Mouse (Mus musculus): ENCODE measurements around the gene Tmem62. TPM values are rescaled to one million over a fixed set of nuclear protein-coding genes. Genes with fewer than 3 reads are reported as not detected.
A peak's percentile ranks its signal among the peaks of the same experiment; 100 is the strongest.

Gene Tmem62
- polyA plus RNA-seq (2015; fragmentation: Nextera tagmentation; extraction: Ambion mirVana) = 6.1 and 6.9 TPM in 2 replicates

DNA sequence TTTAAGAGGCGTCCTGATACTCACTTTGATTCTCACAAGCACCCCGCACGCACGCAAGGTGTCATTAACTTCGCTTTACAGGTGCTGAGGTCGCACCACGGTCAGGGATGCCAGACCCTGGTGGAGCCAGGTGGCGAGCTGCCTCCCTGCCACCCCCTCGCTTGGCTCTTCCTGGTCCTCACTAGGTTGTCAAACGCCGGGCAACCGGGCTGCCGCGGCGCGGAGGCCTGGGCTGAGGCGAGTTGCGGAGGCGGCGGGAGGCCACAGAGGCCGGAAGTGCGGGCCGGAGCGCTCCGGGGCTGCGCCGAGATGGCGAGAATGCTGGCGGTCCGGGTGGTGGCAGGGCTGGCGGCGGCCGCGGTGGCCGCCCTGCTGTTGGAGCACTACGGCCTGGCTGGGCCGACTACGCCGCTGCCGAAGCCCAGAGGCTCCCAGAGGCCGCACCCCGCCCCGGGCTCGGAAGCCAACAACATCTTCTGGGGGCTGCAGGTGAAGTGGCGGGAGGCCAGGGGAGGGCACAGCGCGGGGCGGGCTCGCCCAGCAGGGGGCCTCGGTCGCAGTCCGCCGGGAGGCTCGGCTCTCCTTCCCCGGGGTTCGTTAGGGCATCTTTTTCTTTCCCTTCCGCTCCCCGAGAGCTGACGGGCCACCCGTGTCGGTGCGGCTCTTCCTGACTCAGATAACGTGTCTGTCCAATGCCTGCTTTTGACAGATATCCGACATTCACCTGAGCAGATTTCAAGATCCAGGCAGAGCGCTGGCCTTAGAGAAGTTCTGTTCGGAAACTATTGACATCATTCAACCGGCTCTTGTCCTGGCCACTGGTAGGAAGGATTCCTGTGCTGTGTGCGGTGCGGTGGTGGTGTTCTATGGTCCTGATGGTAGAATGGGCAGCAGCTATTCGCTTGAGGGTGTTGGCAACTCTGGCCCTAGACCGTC is at the start of gene Tmem62:
TSS of gene Tmem62 (plus strand) at position 28 of the 936 bp plus-strand sequence.
- Histone ChIP-seq H3K27me3 (ENCODE audit: insufficient read depth, low read length) (no peaks in the 10 kb centered on the region), H3K4me3 (replicated peaks; ENCODE audit: low read depth, low read length) (peak within 1 kb of the TSS; percentile 61), H3K36me3 (ENCODE audit: insufficient read depth, low read length) (no peaks in the 10 kb centered on the region), H3K9me3 (replicated peaks; ENCODE audit: low read length) (no peaks in the 10 kb centered on the region), H3K27ac (peak within 1 kb of the TSS; percentile 83), H3K4me2 (ENCODE audit: low read length) (peak within 1 kb of the TSS; percentile 95), H3K4me1 (replicated peaks; ENCODE audit: insufficient read depth, low read length) (no peaks in the 10 kb centered on the region), H3K9ac (ENCODE audit: low read depth, low read length) (peak within 1 kb of the TSS; percentile 82)
- DNase-seq (ENCODE audit: low spot score) (peak; percentile 66), ATAC-seq (replicated peaks; ENCODE audit: low FRiP score, low read depth) (peak; percentile 85)
- WGBS = 2% methylated on average over 60 of the region's 71 CpGs
- peak; percentile 54 for TF ChIP-seq CTCF (IDR thresholded peaks at IDR 0.05; ENCODE audit: low read depth)

DNA sequence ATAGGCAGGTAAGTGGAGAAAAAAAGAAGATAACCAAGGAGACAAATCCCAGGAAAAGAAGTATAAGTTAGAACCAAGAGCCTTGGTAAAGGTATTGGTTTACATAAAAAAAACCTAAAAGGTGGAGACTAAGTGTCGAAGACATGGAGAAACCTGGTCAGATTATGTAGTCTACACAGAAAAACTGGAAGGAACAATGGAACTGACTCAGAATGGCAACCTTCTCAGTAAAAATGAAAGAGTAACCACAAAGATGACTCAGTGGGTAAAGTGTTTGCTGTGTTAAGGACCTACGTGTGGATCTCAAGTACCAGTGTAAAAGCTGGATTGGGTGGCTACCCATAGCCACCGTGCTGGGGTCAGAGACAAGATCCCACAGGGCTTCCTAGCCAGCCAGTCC is 43.8 kb upstream of the Tmem62 start:
- H3K27ac ChIP-seq = no peak overlapping the region
- H3K9me3 ChIP-seq (replicated peaks; ENCODE audit: low read length) = no peaks in the 10 kb centered on the region
- no peak for TF ChIP-seq CTCF (IDR thresholded peaks at IDR 0.05; ENCODE audit: low read depth)
- no peak for ATAC-seq (replicated peaks; ENCODE audit: low FRiP score, low read depth)
- WGBS = 94% methylated on average over 3 of the region's 3 CpGs
- no peak overlapping the region for H3K4me3 ChIP-seq (replicated peaks; ENCODE audit: low read depth, low read length)
- no peak overlapping the region for H3K4me2 ChIP-seq (ENCODE audit: low read length)
- no peak overlapping the region for H3K9ac ChIP-seq (ENCODE audit: low read depth, low read length)
- no peaks in the 10 kb centered on the region for H3K27me3 ChIP-seq (ENCODE audit: insufficient read depth, low read length)
- no peaks in the 10 kb centered on the region for H3K4me1 ChIP-seq (replicated peaks; ENCODE audit: insufficient read depth, low read length)
- H3K36me3 ChIP-seq (ENCODE audit: insufficient read depth, low read length) = peaks cover 42% of the 10 kb centered on the region
- no peak for DNase-seq (ENCODE audit: low spot score)

DNA sequence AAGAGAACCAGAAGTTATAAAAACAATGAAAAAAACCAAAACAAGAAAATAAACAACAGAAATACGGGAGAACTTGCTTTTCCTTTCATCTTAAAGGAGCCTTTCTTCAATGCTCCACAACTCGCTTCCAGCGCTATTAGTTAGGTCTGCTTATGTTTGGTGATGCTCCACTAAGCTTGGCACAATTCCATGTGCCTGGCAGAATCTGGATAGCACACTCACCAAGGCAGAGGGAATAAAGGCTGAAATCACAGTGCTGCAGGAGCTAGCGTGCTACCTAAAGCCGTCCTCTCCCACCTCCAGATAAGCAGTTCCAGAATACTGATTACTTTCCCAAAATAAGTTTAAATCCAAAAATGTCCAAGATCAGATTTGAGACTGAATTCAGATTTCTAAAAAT is 25.6 kb upstream of the Tmem62 start:
- no peak for TF ChIP-seq CTCF (IDR thresholded peaks at IDR 0.05; ENCODE audit: low read depth)
- Histone ChIP-seq H3K4me3 (replicated peaks; ENCODE audit: low read depth, low read length) (no peak overlapping the region), H3K4me1 (replicated peaks; ENCODE audit: insufficient read depth, low read length) (no peaks in the 10 kb centered on the region), H3K4me2 (ENCODE audit: low read length) (no peak overlapping the region), H3K36me3 (ENCODE audit: insufficient read depth, low read length) (peaks cover 27% of the 10 kb centered on the region; the same call in 1 of the 2 replicates), H3K9me3 (replicated peaks; ENCODE audit: low read length) (no peaks in the 10 kb centered on the region), H3K9ac (ENCODE audit: low read depth, low read length) (no peak overlapping the region), H3K27me3 (ENCODE audit: insufficient read depth, low read length) (no peaks in the 10 kb centered on the region), H3K27ac (no peak overlapping the region)
- DNase-seq (ENCODE audit: low spot score) (no peak), ATAC-seq (replicated peaks; ENCODE audit: low FRiP score, low read depth) (no peak)
- 73% methylated on average over 5 of the region's 5 CpGs for WGBS

DNA sequence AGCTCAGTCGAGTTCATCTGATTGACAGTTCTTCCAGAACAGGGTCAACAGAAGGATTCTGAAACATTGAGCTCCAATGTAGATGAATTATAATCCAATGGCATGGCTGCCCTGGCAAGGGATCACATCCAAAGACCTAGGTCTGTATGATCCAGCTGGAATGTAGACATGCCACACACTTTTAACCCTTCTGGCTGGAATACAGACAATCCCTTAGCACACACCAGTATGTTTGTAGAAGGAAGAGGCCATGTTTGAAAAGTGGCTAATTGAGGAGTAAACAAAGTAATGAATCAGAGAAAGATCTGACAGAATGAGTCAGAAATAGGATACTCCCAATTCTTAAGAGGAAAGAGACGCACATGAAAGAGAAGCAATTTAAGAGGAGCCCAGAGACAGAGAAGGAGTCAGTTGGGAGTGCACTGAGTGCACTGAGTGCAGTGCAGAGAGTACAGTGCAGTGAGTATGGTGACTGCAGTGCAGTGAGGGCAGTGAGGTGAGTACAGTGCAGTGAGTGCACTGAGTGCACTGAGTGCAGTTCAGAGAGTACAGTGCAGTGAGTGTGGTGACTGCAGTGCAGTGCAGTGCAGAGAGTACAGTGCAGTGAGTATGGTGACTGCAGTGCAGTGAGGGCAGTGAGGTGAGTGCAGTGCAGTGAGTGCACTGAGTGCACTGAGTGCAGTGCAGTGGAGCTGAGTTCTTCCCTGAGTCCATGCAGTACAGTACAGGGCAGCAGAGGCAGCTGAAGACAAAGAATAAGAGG is 24.5 kb upstream of the Tmem62 start:
- WGBS = 45% methylated on average over 2 of the region's 2 CpGs
- H3K27ac ChIP-seq = peak overlapping the region; percentile 47
- no peaks in the 10 kb centered on the region for H3K9me3 ChIP-seq (replicated peaks; ENCODE audit: low read length)
- peaks cover 16% of the 10 kb centered on the region; the same call in 1 of the 2 replicates for H3K36me3 ChIP-seq (ENCODE audit: insufficient read depth, low read length)
- peak; percentile 18 for DNase-seq (ENCODE audit: low spot score)
- no peak overlapping the region for H3K9ac ChIP-seq (ENCODE audit: low read depth, low read length)
- no peaks in the 10 kb centered on the region for H3K27me3 ChIP-seq (ENCODE audit: insufficient read depth, low read length)
- H3K4me2 ChIP-seq (ENCODE audit: low read length) = no peak overlapping the region
- no peak for TF ChIP-seq CTCF (IDR thresholded peaks at IDR 0.05; ENCODE audit: low read depth)
- peak; percentile 81 for ATAC-seq (replicated peaks; ENCODE audit: low FRiP score, low read depth)
- H3K4me3 ChIP-seq (replicated peaks; ENCODE audit: low read depth, low read length) = no peak overlapping the region
- H3K4me1 ChIP-seq (replicated peaks; ENCODE audit: insufficient read depth, low read length) = no peaks in the 10 kb centered on the region

DNA sequence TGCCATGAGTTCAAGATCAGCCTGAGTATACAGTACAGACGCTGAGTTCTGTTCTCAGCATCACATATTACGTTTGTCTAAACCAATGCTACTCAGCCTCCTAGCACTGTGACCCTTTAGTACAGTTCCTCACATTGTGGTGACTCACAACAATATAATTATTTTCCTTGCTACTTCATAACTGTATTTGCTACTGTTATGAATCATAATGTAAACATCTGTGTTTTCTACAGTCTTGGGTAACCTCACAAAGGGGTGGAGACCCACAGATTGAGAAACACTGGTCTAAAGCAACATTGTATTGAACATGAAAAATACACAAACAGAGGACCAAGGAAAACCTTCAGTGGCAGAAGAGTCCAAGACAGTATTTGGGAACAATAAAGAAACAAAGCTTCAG is 17.5 kb upstream of the Tmem62 start:
- H3K4me3 ChIP-seq (replicated peaks; ENCODE audit: low read depth, low read length) = no peak overlapping the region
- DNase-seq (ENCODE audit: low spot score) (no peak), ATAC-seq (replicated peaks; ENCODE audit: low FRiP score, low read depth) (no peak)
- peaks cover 21% of the 10 kb centered on the region for H3K36me3 ChIP-seq (ENCODE audit: insufficient read depth, low read length)
- H3K9me3 ChIP-seq (replicated peaks; ENCODE audit: low read length) = no peaks in the 10 kb centered on the region
- WGBS = 94% methylated on average over 2 of the region's 2 CpGs
- H3K27ac ChIP-seq = no peak overlapping the region
- no peak for TF ChIP-seq CTCF (IDR thresholded peaks at IDR 0.05; ENCODE audit: low read depth)
- no peak overlapping the region for H3K9ac ChIP-seq (ENCODE audit: low read depth, low read length)
- H3K4me1 ChIP-seq (replicated peaks; ENCODE audit: insufficient read depth, low read length) = no peaks in the 10 kb centered on the region
- H3K27me3 ChIP-seq (ENCODE audit: insufficient read depth, low read length) = no peaks in the 10 kb centered on the region
- H3K4me2 ChIP-seq (ENCODE audit: low read length) = no peak overlapping the region

DNA sequence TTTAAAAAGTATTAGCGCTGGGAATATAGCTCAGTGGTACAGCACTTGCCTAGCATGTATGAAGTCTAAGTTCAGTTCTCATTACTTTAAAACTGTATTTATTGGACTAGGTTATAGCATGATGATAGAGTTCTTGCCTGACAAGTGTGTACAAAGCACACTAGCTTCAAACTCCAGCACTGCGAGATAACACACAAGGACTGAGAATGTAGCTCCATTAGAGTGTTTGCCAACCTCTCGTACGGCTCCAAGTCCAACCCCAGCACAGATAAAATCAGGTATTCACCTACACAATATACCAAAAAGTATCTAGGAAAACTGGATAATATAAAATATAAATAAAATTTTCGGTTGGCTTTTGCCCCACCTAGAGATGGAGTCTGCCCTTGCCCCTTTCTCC is 17.0 kb upstream of the Tmem62 start:
- Histone ChIP-seq H3K27ac (no peak overlapping the region), H3K9me3 (replicated peaks; ENCODE audit: low read length) (no peaks in the 10 kb centered on the region), H3K27me3 (ENCODE audit: insufficient read depth, low read length) (no peaks in the 10 kb centered on the region), H3K4me3 (replicated peaks; ENCODE audit: low read depth, low read length) (no peak overlapping the region), H3K36me3 (ENCODE audit: insufficient read depth, low read length) (peaks cover 16% of the 10 kb centered on the region), H3K9ac (ENCODE audit: low read depth, low read length) (no peak overlapping the region), H3K4me2 (ENCODE audit: low read length) (no peak overlapping the region), H3K4me1 (replicated peaks; ENCODE audit: insufficient read depth, low read length) (no peaks in the 10 kb centered on the region)
- DNase-seq (ENCODE audit: low spot score) (no peak), ATAC-seq (replicated peaks; ENCODE audit: low FRiP score, low read depth) (no peak)
- WGBS = 93% methylated on average over 5 of the region's 5 CpGs
- TF ChIP-seq CTCF (IDR thresholded peaks at IDR 0.05; ENCODE audit: low read depth) = no peak
